Mouse (Mus musculus): ENCODE results near the gene Tnrc6c. TPM values are rescaled to one million over a fixed set of nuclear protein-coding genes. Genes with fewer than 3 reads are reported as not detected.

Gene Tnrc6c
- polyA plus RNA-seq, 1 experiment from 2014 or later = 9.4 TPM

- Histone ChIP-seq H3K27ac (replicated peaks) (no peak overlapping the region), H3K36me3 (peaks cover 3% of the 10 kb centered on the region; the same call in 1 of the 2 replicates), H3K4me1 (peaks cover 7% of the 10 kb centered on the region; the same call in 1 of the 2 replicates), H3K4me3 (no peak overlapping the region), H3K9me3 (replicated peaks) (no peaks in the 10 kb centered on the region), H3K27me3 (ENCODE audit: low read depth, poor library complexity, severe bottlenecking) (no peaks in the 10 kb centered on the region)
- WGBS = 67% methylated on average over 3 of the region's 3 CpGs
- DNase-seq (ENCODE audit: low spot score) = no peak
Measured at GRCm38 (mm10) chr11:117665189-117665588, 11.1 kb downstream of the Tnrc6c start.

DNA sequence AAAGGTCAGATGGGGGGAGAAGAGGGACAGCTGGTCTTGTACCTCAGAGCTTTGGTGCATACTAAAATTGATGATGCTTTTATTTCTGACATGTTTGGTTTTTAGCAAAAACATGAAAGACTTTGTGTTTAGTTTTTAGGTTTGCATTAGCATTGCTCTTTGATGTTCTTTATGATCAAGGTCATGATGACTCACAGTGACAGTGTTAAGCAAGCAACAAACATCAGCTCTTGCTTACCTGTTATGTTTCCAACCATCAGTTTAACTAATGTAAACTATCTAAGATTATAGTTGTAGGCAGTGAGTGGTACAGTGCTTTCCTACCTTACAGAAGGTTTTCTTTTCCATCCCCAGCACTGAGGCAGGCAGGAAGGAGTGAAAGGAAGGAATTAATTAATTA lies 12.5 kb downstream of the Tnrc6c start:
- Histone ChIP-seq H3K4me3 (no peak overlapping the region), H3K27ac (replicated peaks) (no peak overlapping the region), H3K9me3 (replicated peaks) (no peaks in the 10 kb centered on the region)

DNA sequence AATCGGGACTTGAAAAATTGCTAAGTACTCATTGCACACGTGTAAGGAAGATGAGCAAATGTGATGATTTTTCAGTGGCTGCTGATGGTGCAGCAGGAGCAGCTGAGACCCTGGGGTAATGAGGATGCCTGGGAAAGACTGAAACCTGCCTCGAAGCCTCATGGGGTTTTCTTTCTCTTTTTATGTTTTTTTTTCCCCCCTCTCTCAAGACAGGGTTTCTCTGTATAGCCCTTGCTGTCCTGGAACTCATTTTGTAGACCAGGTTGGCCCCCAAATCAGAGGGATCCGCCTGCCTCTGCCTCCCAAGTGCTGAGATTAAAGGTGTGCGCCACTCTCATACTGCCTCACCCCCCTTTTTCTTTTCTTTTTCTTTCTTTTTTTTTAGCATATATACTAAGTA lies 13.1 kb downstream of the Tnrc6c start:
- DNase-seq (ENCODE audit: low spot score) = no peak
- Histone ChIP-seq H3K4me3 (no peak overlapping the region), H3K4me1 (peaks cover 5% of the 10 kb centered on the region; the same call in 1 of the 2 replicates), H3K9me3 (replicated peaks) (no peaks in the 10 kb centered on the region), H3K27ac (replicated peaks) (no peak overlapping the region), H3K36me3 (peaks cover 13% of the 10 kb centered on the region; the same call in 1 of the 2 replicates), H3K27me3 (ENCODE audit: low read depth, poor library complexity, severe bottlenecking) (no peaks in the 10 kb centered on the region)
- 92% methylated on average over 5 of the region's 5 CpGs for WGBS

More for the DNA sequence above, 12.5 kb downstream of the Tnrc6c start:
- peaks cover 5% of the 10 kb centered on the region; the same call in 1 of the 2 replicates for H3K4me1 ChIP-seq
- DNase-seq (ENCODE audit: low spot score) = no peak
- H3K36me3 ChIP-seq = peaks cover 10% of the 10 kb centered on the region; the same call in 1 of the 2 replicates
- H3K27me3 ChIP-seq (ENCODE audit: low read depth, poor library complexity, severe bottlenecking) = no peaks in the 10 kb centered on the region

DNA sequence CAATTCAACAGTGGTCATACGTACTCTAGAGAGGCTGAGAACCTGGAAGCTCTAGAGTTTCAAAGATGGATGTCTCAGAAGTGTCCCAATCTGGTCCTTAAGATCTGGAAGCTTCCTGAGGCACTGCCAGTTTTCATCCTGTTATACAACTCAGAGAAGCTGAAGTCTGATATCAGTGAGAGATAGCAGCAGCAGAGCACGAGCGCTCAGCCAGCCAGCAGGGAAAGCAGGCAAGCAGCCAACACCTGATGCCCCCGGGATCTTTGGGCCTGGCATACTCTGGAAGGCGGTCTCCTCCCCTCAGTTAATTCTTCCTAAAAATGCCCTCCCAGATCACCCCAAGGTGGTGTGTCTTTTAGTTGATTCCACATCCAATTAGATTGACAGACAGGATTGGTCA lies 13.7 kb downstream of the Tnrc6c start:
- H3K27me3 ChIP-seq (ENCODE audit: low read depth, poor library complexity, severe bottlenecking) = no peaks in the 10 kb centered on the region
- H3K27ac ChIP-seq (replicated peaks) = no peak overlapping the region
- H3K4me1 ChIP-seq = peaks cover 5% of the 10 kb centered on the region; the same call in 1 of the 2 replicates
- no peaks in the 10 kb centered on the region for H3K9me3 ChIP-seq (replicated peaks)
- no peak overlapping the region for H3K4me3 ChIP-seq
- 94% methylated on average over 5 of the region's 5 CpGs for WGBS
- no peak for DNase-seq (ENCODE audit: low spot score)
- peaks cover 15% of the 10 kb centered on the region; the same call in 1 of the 2 replicates for H3K36me3 ChIP-seq

- H3K36me3 ChIP-seq = peaks cover 30% of the 10 kb centered on the region; the same call in 1 of the 2 replicates
- H3K27me3 ChIP-seq (ENCODE audit: low read depth, poor library complexity, severe bottlenecking) = no peaks in the 10 kb centered on the region
- H3K4me3 ChIP-seq = no peak overlapping the region
- H3K4me1 ChIP-seq = peaks cover 12% of the 10 kb centered on the region
- no peak for DNase-seq (ENCODE audit: low spot score)
- 91% methylated on average over 5 of the region's 5 CpGs for WGBS
- no peak overlapping the region for H3K27ac ChIP-seq (replicated peaks)
- 0 out of 2 replicates have a peak, but pooled peaks cover 4% of the 10 kb centered on the region for H3K9me3 ChIP-seq (replicated peaks)
Measured at GRCm38 (mm10) chr11:117671626-117672025, 17.5 kb downstream of the Tnrc6c start.

- Histone ChIP-seq H3K4me3 (no peak overlapping the region), H3K36me3 (peaks cover 30% of the 10 kb centered on the region; the same call in 1 of the 2 replicates), H3K9me3 (replicated peaks) (0 out of 2 replicates have a peak, but pooled peaks cover 4% of the 10 kb centered on the region), H3K4me1 (peaks cover 18% of the 10 kb centered on the region), H3K27ac (replicated peaks) (no peak overlapping the region), H3K27me3 (ENCODE audit: low read depth, poor library complexity, severe bottlenecking) (no peaks in the 10 kb centered on the region)
- no peak for DNase-seq (ENCODE audit: low spot score)
- WGBS = 91% methylated on average over 1 of the region's 1 CpGs
Measured at GRCm38 (mm10) chr11:117674531-117674930, 20.4 kb downstream of the Tnrc6c start.

- H3K36me3 ChIP-seq = peaks cover 20% of the 10 kb centered on the region; the same call in 1 of the 2 replicates
- 6% methylated on average over 2 of the region's 2 CpGs for WGBS
- H3K27ac ChIP-seq (replicated peaks) = no peak overlapping the region
- peaks cover 18% of the 10 kb centered on the region for H3K4me1 ChIP-seq
- no peak overlapping the region for H3K4me3 ChIP-seq
- no peak for DNase-seq (ENCODE audit: low spot score)
- H3K9me3 ChIP-seq (replicated peaks) = 0 out of 2 replicates have a peak, but pooled peaks cover 4% of the 10 kb centered on the region
- no peaks in the 10 kb centered on the region for H3K27me3 ChIP-seq (ENCODE audit: low read depth, poor library complexity, severe bottlenecking)
Measured at GRCm38 (mm10) chr11:117676649-117677048, 22.6 kb downstream of the Tnrc6c start.

DNA sequence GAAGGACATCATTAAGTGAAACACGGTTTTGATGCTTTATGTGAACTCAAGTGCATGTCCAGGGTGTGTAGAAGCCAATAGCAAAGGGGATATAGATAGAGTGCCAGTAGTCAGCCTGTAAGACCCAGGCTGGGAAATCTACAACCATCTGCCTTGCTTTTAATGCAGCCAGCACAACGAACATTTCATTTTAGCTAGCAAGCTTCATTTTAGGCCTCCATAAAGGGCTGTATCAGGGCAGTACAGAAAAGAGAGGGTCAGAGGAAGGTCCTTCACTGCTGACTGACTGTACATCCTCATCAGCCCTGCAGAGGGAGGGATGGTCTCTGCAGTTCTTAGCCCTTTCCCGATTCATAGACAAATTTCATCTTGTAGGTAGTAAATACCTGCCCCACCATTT lies 23.0 kb downstream of the Tnrc6c start:
- H3K4me1 ChIP-seq = peaks cover 18% of the 10 kb centered on the region
- 0 out of 2 replicates have a peak, but pooled peaks cover 4% of the 10 kb centered on the region for H3K9me3 ChIP-seq (replicated peaks)
- H3K36me3 ChIP-seq = peaks cover 17% of the 10 kb centered on the region; the same call in 1 of the 2 replicates
- no peak overlapping the region for H3K27ac ChIP-seq (replicated peaks)
- DNase-seq (ENCODE audit: low spot score) = no peak
- H3K4me3 ChIP-seq = no peak overlapping the region
- 75% methylated on average over 3 of the region's 3 CpGs for WGBS
- no peaks in the 10 kb centered on the region for H3K27me3 ChIP-seq (ENCODE audit: low read depth, poor library complexity, severe bottlenecking)

DNA sequence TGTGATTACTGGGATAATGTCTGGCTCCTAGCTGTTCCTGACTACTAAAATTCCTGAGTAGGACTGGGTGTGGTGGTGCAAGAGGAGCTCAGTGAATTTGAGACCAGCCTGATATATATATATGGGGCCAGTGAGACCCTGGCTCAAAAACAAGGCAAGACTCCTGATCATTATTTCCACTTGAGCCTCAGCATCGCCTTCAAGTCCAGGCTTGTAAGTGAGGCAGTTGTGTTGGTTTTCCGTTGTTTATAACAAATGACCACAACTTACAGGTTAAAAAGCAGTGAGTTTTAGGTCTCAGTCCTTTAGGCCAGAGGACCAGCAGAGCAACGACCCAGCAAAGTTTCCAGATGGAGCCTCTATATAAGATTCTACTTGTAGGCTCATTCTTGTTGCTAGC lies 23.5 kb downstream of the Tnrc6c start:
- peaks cover 18% of the 10 kb centered on the region for H3K4me1 ChIP-seq
- H3K9me3 ChIP-seq (replicated peaks) = 0 out of 2 replicates have a peak, but pooled peaks cover 4% of the 10 kb centered on the region
- no peak overlapping the region for H3K27ac ChIP-seq (replicated peaks)
- no peaks in the 10 kb centered on the region for H3K27me3 ChIP-seq (ENCODE audit: low read depth, poor library complexity, severe bottlenecking)
- H3K4me3 ChIP-seq = no peak overlapping the region
- WGBS = 87% methylated on average over 3 of the region's 3 CpGs
- no peak for DNase-seq (ENCODE audit: low spot score)
- H3K36me3 ChIP-seq = peaks cover 17% of the 10 kb centered on the region; the same call in 1 of the 2 replicates

GRCm38 (mm10) chr11:117678155-117678554 lies 24.1 kb downstream of the Tnrc6c start:
- Histone ChIP-seq H3K4me3 (no peak overlapping the region), H3K27ac (replicated peaks) (no peak overlapping the region), H3K36me3 (peaks cover 11% of the 10 kb centered on the region; the same call in 1 of the 2 replicates), H3K4me1 (peaks cover 18% of the 10 kb centered on the region), H3K27me3 (ENCODE audit: low read depth, poor library complexity, severe bottlenecking) (no peaks in the 10 kb centered on the region), H3K9me3 (replicated peaks) (0 out of 2 replicates have a peak, but pooled peaks cover 4% of the 10 kb centered on the region)
- 90% methylated on average over 4 of the region's 4 CpGs for WGBS
- no peak for DNase-seq (ENCODE audit: low spot score)

DNA sequence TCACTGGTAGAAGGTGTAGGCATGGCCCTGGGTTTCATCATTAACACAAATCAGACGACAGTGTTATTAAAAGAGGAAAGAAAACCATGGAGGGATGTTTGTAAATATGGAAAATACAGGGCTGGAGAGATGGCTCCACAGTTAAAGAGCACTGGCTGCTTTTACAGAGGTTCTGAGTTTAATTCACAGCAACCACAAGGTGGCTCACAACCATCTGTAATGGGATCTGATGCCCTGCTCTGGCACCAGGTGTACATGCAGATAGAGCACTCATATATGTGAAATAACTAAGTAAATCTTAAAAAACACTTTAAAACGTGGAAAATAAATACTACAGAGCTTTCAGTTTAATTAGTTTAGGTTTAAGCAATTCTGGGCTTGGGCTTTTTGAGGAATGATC lies 24.7 kb downstream of the Tnrc6c start:
- DNase-seq (ENCODE audit: low spot score) = no peak
- Histone ChIP-seq H3K4me1 (peaks cover 18% of the 10 kb centered on the region), H3K27me3 (ENCODE audit: low read depth, poor library complexity, severe bottlenecking) (no peaks in the 10 kb centered on the region), H3K27ac (replicated peaks) (no peak overlapping the region), H3K9me3 (replicated peaks) (0 out of 2 replicates have a peak, but pooled peaks cover 4% of the 10 kb centered on the region), H3K36me3 (0 out of 2 replicates have a peak, but pooled peaks cover 6% of the 10 kb centered on the region), H3K4me3 (no peak overlapping the region)
- WGBS = 58% methylated on average over 2 of the region's 2 CpGs

DNA sequence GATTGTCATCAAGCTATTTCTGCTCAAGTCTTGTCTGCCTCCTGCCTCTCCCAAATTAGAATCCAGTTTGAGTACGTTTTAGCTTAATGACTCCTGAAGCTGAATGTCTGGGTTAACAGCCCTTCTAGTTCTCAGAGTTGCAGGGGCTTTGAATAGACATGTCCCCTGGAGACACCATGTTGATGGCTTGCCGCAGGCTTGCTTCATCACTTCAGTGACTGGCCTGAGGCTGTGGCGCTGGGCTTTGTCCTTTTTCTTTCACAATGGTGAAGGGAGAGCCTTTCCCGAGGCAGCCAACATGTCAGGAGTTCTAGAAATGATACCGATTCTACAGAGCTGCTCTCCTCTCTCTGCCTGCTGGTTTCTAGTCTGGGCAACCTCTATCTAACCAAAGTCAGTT lies 30.6 kb downstream of the Tnrc6c start:
- H3K4me3 ChIP-seq = no peak overlapping the region
- WGBS = 37% methylated on average over 5 of the region's 5 CpGs
- H3K27ac ChIP-seq (replicated peaks) = 0 out of 2 replicates have a peak overlapping the region, but pooled peaks have one; percentile 13

DNA sequence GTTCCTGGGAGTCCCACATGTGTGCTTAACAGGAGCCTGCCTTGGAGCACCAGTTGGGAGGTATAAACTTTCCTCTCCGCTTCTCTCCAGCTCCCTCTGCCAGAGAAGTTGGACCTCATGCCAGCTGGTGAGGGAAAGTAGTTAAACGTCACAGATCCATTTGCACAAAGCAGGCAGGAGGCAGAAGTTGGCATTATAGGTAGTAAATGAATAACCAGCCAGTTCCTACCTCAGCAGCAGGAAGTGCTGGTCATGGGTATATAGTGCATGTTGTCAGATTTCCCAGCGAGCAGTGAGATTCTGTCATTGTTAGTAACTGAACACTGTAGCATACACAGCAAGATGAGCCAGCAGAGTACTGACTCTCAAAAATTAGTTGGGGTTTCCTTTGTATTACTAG lies 31.4 kb downstream of the Tnrc6c start:
- Histone ChIP-seq H3K4me3 (no peak overlapping the region), H3K36me3 (no peaks in the 10 kb centered on the region), H3K27me3 (ENCODE audit: low read depth, poor library complexity, severe bottlenecking) (no peaks in the 10 kb centered on the region), H3K27ac (replicated peaks) (no peak overlapping the region), H3K4me1 (peaks cover 22% of the 10 kb centered on the region), H3K9me3 (replicated peaks) (no peaks in the 10 kb centered on the region)
- DNase-seq (ENCODE audit: low spot score) = no peak
- WGBS = 74% methylated on average over 3 of the region's 3 CpGs

More for the DNA sequence above, 30.6 kb downstream of the Tnrc6c start:
- H3K36me3 ChIP-seq = no peaks in the 10 kb centered on the region
- no peak for DNase-seq (ENCODE audit: low spot score)
- H3K9me3 ChIP-seq (replicated peaks) = no peaks in the 10 kb centered on the region
- peaks cover 22% of the 10 kb centered on the region for H3K4me1 ChIP-seq
- H3K27me3 ChIP-seq (ENCODE audit: low read depth, poor library complexity, severe bottlenecking) = no peaks in the 10 kb centered on the region

All from midbrain, embryonic 10.5 days (tissue).